Mouse (Mus musculus) hindbrain, embryonic 11.5 days (tissue): ENCODE measurements around the gene Lmod2. TPM values are rescaled to one million over a fixed set of nuclear protein-coding genes. Genes with fewer than 3 reads are reported as not detected.

ENCODE experiments used
- ATAC-seq: fragments of 200-750 bp; cut with Nextera tagmentation; 2 replicates; pipeline ENCODE4 v1.8.0; 2017; ENCODE audit warnings: mild to moderate bottlenecking, moderate TSS enrichment, moderate library complexity; ENCODE audit not compliant: low FRiP score
- DNase-seq: peaks from one replicate; pipeline ENCODE4 v3.0.0-alpha.2; 2015; ENCODE audit warnings: low spot score
- H3K27ac ChIP-seq: fragments of 300-500 bp; sonication (generic); 2 replicates; pipeline ENCODE4 v1.5.1; 2014; ENCODE audit warnings: mild to moderate bottlenecking, low read depth, low read length
- H3K27me3 ChIP-seq: fragments of 300-500 bp; sonication (generic); 2 replicates; pipeline ENCODE4 v1.6.1; 2014; ENCODE audit warnings: mild to moderate bottlenecking, low read length, moderate library complexity, mixed read lengths; ENCODE audit not compliant: control insufficient read depth, insufficient read depth
- H3K36me3 ChIP-seq: fragments of 300-500 bp; sonication (generic); 2 replicates; pipeline ENCODE4 v1.6.1; 2014; ENCODE audit warnings: mild to moderate bottlenecking, low read length, moderate library complexity, mixed read lengths; ENCODE audit not compliant: control insufficient read depth, insufficient read depth
- H3K4me1 ChIP-seq: fragments of 300-500 bp; sonication (generic); replicated peaks from 2 replicates; pipeline ENCODE4 v1.6.1; 2014; ENCODE audit warnings: low read length, mixed read lengths; ENCODE audit not compliant: control insufficient read depth, insufficient read depth
- H3K4me2 ChIP-seq: fragments of 300-500 bp; sonication (generic); replicated peaks from 2 replicates; pipeline ENCODE4 v1.6.1; 2014; ENCODE audit warnings: mild to moderate bottlenecking, low read depth, low read length
- H3K4me3 ChIP-seq: fragments of 300-500 bp; sonication (generic); 2 replicates; pipeline ENCODE4 v1.5.1; 2014; ENCODE audit warnings: low read depth, low read length
- H3K9ac ChIP-seq: fragments of 300-500 bp; sonication (generic); 2 replicates; pipeline ENCODE4 v1.6.1; 2014; ENCODE audit warnings: low read depth, low read length
- H3K9me3 ChIP-seq: fragments of 300-500 bp; sonication (generic); 2 replicates; pipeline ENCODE4 v1.6.1; 2016; ENCODE audit warnings: low read length; ENCODE audit not compliant: control insufficient read depth
- WGBS: fragments of 180-500 bp; shearing (Covaris S2); extraction: QIAGEN DNeasy Blood & Tissue Kit; methylation state at CpG from one replicate; pipeline ENCODE4 v1.1.7; 2014; 5-methylcytosine and 5-hydroxymethylcytosine counted together
- polyA plus RNA-seq: library from polyadenylated mRNA; unstranded; fragments of >200 nt; fragmentation: Nextera tagmentation; extraction: Ambion mirVana; gene quantifications from 2 replicates; pipeline ENCODE4 v1.2.1, GENCODE M21; 2014

The Lmod2 gene
- polyA plus RNA-seq, 1 experiment from 2014 or later = not detected

- Histone ChIP-seq H3K4me1 (no peaks in the 10 kb centered on the region), H3K4me2 (no peak overlapping the region), H3K9ac (no peak overlapping the region), H3K27ac (no peak overlapping the region), H3K4me3 (no peak overlapping the region), H3K36me3 (no peaks in the 10 kb centered on the region), H3K9me3 (no peaks in the 10 kb centered on the region), H3K27me3 (no peaks in the 10 kb centered on the region)
- whole genome bisulfite sequencing = 92% methylated on average over 4 of the region's 4 CpGs
- ATAC-seq (no peak), DNase-seq (no peak)
Observed at GRCm38 (mm10) chr6:24641286-24641685, 43.7 kb downstream of the Lmod2 start.

- ATAC-seq = no peak
- Histone ChIP-seq H3K4me2 (no peak overlapping the region), H3K9ac (no peak overlapping the region), H3K36me3 (no peaks in the 10 kb centered on the region), H3K4me1 (no peaks in the 10 kb centered on the region), H3K27me3 (no peaks in the 10 kb centered on the region), H3K27ac (no peak overlapping the region), H3K4me3 (no peak overlapping the region), H3K9me3 (no peaks in the 10 kb centered on the region)
- DNase-seq = no peak
- WGBS = 89% methylated on average over 2 of the region's 2 CpGs
Observed at GRCm38 (mm10) chr6:24642161-24642560, 44.6 kb downstream of the Lmod2 start.

GRCm38 (mm10) chr6:24642960-24643359, 45.4 kb downstream of the Lmod2 start:
- no peaks in the 10 kb centered on the region for H3K4me1 ChIP-seq
- H3K36me3 ChIP-seq = no peaks in the 10 kb centered on the region
- ATAC-seq (no peak), DNase-seq (no peak)
- WGBS = 97% methylated on average over 3 of the region's 3 CpGs
- no peak overlapping the region for H3K9ac ChIP-seq
- H3K4me3 ChIP-seq = no peak overlapping the region
- no peak overlapping the region for H3K27ac ChIP-seq
- H3K27me3 ChIP-seq = no peaks in the 10 kb centered on the region
- H3K4me2 ChIP-seq = no peak overlapping the region
- H3K9me3 ChIP-seq = no peaks in the 10 kb centered on the region

GRCm38 (mm10) chr6:24645346-24646053, 47.9 kb downstream of the Lmod2 start:
- Histone ChIP-seq H3K4me2 (no peak overlapping the region), H3K27me3 (no peaks in the 10 kb centered on the region), H3K4me1 (no peaks in the 10 kb centered on the region), H3K9ac (no peak overlapping the region), H3K36me3 (no peaks in the 10 kb centered on the region), H3K9me3 (no peaks in the 10 kb centered on the region), H3K27ac (no peak overlapping the region), H3K4me3 (no peak overlapping the region)
- WGBS = 99% methylated on average over 6 of the region's 6 CpGs
- DNase-seq (no peak), ATAC-seq (no peak)

GRCm38 (mm10) chr6:24647103-24647691, 49.6 kb downstream of the Lmod2 start:
- Histone ChIP-seq H3K9me3 (no peaks in the 10 kb centered on the region), H3K4me1 (no peaks in the 10 kb centered on the region), H3K9ac (no peak overlapping the region), H3K27ac (no peak overlapping the region), H3K4me3 (no peak overlapping the region), H3K27me3 (no peaks in the 10 kb centered on the region), H3K36me3 (no peaks in the 10 kb centered on the region), H3K4me2 (no peak overlapping the region)
- ATAC-seq = no peak
- no peak for DNase-seq
- 88% methylated on average over 4 of the region's 4 CpGs for WGBS

- Histone ChIP-seq H3K9me3 (no peaks in the 10 kb centered on the region), H3K4me2 (no peak overlapping the region), H3K27me3 (no peaks in the 10 kb centered on the region), H3K27ac (no peak overlapping the region), H3K4me1 (no peaks in the 10 kb centered on the region), H3K9ac (no peak overlapping the region), H3K36me3 (no peaks in the 10 kb centered on the region), H3K4me3 (no peak overlapping the region)
- WGBS = 96% methylated on average over 4 of the region's 4 CpGs
- DNase-seq (no peak), ATAC-seq (no peak)
Observed at GRCm38 (mm10) chr6:24648403-24648802, 50.8 kb downstream of the Lmod2 start.

GRCm38 (mm10) chr6:24650719-24651118, 53.2 kb downstream of the Lmod2 start:
- WGBS = 96% methylated on average over 3 of the region's 3 CpGs
- no peak for DNase-seq
- no peak overlapping the region for H3K27ac ChIP-seq
- no peak overlapping the region for H3K4me3 ChIP-seq
- no peak overlapping the region for H3K4me2 ChIP-seq
- no peaks in the 10 kb centered on the region for H3K9me3 ChIP-seq
- H3K27me3 ChIP-seq = no peaks in the 10 kb centered on the region
- no peaks in the 10 kb centered on the region for H3K36me3 ChIP-seq
- no peaks in the 10 kb centered on the region for H3K4me1 ChIP-seq
- ATAC-seq = no peak
- H3K9ac ChIP-seq = no peak overlapping the region

GRCm38 (mm10) chr6:24651538-24651937, 54.0 kb downstream of the Lmod2 start:
- Histone ChIP-seq H3K9me3 (no peaks in the 10 kb centered on the region), H3K27me3 (no peaks in the 10 kb centered on the region), H3K4me3 (no peak overlapping the region), H3K27ac (no peak overlapping the region), H3K9ac (no peak overlapping the region), H3K4me2 (no peak overlapping the region), H3K4me1 (no peaks in the 10 kb centered on the region), H3K36me3 (no peaks in the 10 kb centered on the region)
- ATAC-seq = no peak
- 66% methylated on average over 7 of the region's 7 CpGs for WGBS
- DNase-seq = no peak
